Mouse (Mus musculus) T-helper 17 cell (primary cell): ENCODE data around the gene Zfp213.
"Not testable (repeated sequence)": the region's sequence is repeated elsewhere in the genome, so short reads cannot be mapped to it uniquely, and the experiment has no call there.

Experiments
- in situ Hi-C, 2 experiments: fragments of 300-600 bp; cut with MboI, MseI; formaldehyde crosslinking; loops; 1 replicate in 1 of 2; 2 replicates in 1 of 2; pipeline ENCODE4 v1.15.1; 2025; ENCODE audit warnings: high pct_unique_total_duplicates in 2 of 2

The Zfp213 gene

DNA sequence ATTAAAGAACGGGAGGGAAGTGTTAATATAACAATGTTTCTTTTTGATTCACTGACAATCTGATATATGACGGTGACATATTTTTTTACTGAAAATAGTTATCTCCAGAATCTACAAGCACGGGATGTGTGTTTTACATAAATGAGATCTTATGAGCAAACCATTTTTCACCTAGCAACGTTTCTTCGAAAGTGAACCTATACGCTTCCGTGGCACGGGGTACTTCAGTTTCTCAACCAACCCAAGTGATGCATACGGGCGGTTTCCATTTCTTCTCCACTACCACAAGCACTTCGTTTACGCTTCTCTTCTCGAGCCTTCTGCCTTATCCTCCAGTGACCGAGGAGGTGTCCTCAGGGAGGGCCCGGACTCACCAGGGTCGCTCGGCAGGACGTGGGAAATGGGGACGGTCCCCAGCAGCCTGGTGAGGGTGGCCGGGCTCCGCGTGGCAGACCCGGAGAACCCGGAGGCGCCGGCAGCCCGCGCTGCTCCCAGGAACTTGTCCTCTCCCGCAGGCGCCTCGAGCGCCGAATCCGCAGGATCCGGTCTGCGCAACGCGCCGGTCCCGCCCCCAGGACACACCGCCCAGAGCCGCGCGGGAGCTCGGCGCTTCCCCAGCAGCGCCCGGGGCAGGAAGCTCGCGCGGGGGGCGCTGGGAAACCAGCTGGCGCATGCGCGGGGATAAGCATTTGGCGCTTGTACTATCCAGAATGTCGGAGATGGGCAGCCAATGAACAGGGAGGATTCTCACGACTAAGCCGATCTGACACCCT is at the start of gene Zfp213:
TSS of gene Zfp213 (minus strand) at position 644 of the 773 bp plus-strand sequence.
- in situ Hi-C loops, result loop anchor here in 1 of 2 experiments (5.0 kb wide), 1 partner anchor 696 kb away; the partner anchor contains the start of gene Zfp945

DNA sequence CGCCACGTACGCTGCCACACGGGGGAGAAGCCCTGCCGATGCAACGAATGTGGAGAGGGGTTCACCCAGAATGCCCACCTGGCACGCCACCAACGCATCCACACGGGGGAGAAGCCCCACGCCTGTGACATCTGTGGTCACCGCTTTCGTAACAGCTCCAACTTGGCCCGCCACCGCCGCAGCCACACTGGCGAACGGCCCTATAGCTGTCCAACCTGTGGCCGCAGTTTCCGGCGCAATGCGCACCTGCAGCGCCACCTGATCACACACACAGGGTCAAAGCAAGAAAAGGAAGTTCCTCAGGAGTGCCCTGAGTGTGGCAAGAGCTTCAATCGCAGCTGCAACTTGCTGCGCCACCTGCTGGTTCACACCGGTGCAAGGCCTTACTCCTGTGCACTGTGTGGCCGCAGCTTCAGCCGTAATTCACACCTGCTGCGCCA is 46.3 kb upstream of the Zfp213 start:
- in situ Hi-C loops, result no loop called here

DNA sequence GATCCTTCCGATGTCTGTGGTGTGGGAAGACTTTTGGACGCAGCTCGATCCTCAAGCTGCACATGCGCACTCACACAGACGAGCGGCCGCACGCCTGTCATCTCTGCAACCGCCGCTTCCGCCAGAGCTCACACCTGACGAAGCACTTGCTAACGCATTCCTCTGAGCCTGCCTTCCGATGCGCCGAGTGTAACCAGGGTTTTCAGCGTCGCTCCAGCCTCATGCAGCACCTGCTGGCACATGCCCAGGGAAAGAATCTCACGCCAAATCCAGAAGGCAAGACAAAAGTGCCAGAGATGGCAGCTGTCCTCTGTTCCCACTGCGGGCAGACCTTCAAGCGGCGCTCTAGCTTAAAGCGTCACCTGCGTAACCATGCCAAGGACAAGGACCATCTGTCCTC is 45.6 kb upstream of the Zfp213 start:
- in situ Hi-C loops, result no loop called here

DNA sequence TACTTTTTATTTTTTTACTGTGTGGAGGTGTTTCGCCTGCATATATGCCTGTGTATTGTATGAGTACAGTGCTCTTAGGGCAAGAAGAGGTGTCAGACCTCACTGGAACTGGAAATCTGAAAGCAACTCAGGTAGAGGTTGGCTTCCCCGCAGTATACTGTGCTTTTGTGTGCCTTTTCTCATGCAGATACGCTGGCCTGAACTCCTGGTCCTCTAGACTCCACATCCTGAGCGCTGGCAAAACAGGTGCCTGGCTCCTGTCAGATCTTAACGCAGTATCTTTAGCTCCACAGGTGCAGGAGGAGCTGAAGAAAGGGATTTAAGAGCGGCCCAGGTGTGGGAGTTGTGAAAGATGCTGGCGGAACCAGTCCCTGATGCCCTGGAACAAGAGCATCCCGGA is 41.2 kb upstream of the Zfp213 start:
- in situ Hi-C loops, result no loop called here

DNA sequence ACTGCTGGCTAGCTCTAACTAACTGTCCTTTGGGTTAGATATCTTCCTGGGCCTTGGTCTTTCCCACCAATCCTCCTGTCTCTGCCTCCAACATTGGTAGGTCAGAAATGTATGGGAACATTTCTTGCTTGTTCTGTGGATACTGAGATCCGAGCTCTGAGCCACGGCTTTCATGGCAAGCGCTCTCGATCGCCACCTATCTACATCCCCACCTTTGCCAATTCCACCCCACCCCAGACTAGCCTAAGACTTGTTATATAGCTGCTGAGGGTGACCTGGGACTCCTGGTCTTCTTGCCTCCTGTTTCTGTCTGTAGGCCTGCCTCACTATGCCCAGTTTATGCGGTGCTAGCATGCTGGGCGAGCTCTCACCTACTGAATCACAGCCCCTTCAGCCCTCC is 40.4 kb upstream of the Zfp213 start:
- in situ Hi-C loops, result loop anchor here in 1 of 2 experiments (5.0 kb wide), 1 partner anchor 37 kb away; no protein-coding TSS in a partner anchor

DNA sequence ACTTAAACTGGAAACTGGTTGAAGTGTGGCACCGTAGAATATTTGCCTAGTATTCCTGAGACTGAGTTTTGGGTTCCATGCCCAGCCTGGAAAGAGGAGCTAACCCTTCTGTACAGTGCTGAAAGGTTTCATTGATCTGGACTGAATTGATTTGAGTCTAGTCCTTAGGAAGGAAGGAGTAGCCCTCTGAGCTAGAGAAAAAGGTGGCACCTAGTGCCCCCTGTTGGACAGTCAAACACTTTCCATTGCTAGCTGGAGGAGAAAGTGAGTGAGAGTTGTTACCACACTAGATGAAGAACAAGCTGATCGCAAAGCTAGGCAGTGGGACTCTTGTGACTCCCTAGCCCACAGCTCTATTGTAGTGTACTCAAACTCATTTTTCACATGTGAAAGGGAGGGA is 39.5 kb upstream of the Zfp213 start:
- in situ Hi-C loops, result loop anchor here in 1 of 2 experiments (5.0 kb wide), 1 partner anchor 36 kb away; no protein-coding TSS in a partner anchor

DNA sequence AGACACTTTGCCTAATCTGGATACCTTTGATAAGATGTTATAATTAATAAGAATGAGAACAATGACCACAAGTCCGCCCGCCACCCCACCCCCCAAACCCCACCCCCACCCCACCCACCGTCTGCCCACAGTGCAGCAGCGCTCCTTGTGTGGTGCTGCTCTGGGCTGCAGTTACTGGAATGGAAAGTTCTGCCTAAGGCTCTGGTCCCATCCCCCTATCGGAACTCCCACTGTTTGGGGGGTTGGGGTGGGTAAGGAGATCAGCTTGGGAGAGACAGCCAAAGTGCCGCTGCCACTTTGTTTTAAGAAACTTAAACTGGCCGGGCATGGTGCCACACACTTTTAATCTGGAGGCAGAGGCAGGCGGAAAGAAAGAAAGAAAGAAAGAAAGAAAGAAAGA is 39.0 kb upstream of the Zfp213 start:
- in situ Hi-C loops, result loop anchor here in 1 of 2 experiments (5.0 kb wide), 1 partner anchor 36 kb away; no protein-coding TSS in a partner anchor

DNA sequence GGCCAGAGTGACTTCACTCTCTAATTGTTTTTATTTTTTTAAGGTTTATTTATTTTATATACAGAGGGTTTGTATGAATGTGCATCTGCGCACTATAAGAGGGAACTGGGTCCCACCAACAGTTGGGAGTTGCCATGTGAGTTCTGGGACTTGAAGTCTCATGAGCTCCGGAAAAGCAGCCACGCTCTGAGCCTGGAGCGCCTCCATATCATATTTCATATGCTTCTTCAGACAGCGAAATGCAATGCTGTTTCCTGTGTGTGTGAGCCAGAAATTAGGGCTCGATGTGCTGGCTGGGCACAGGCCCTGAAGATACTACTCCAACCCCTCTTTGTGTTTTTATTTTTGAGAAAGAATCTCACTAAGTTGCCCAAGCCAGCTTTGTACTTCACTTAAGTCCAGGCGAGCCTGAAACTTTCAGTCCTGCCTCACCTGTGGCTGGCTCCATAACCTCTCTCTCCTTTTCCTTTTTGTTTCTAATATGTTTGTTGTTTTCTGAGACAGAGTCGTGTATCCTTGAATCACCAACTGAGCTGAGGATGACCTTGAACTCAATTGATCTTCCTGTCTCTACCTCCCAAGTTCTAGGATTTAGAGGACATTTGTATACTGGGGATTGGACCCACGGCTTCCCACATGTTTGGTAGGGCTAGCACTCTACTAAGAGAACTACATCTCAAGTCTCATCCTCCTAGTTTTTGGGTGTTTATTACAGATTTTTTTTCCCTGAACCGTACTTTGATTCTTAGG is 38.0 kb upstream of the Zfp213 start:
- in situ Hi-C loops, result loop anchor here in 1 of 2 experiments (5.0 kb wide), 1 partner anchor 35 kb away; no protein-coding TSS in a partner anchor

DNA sequence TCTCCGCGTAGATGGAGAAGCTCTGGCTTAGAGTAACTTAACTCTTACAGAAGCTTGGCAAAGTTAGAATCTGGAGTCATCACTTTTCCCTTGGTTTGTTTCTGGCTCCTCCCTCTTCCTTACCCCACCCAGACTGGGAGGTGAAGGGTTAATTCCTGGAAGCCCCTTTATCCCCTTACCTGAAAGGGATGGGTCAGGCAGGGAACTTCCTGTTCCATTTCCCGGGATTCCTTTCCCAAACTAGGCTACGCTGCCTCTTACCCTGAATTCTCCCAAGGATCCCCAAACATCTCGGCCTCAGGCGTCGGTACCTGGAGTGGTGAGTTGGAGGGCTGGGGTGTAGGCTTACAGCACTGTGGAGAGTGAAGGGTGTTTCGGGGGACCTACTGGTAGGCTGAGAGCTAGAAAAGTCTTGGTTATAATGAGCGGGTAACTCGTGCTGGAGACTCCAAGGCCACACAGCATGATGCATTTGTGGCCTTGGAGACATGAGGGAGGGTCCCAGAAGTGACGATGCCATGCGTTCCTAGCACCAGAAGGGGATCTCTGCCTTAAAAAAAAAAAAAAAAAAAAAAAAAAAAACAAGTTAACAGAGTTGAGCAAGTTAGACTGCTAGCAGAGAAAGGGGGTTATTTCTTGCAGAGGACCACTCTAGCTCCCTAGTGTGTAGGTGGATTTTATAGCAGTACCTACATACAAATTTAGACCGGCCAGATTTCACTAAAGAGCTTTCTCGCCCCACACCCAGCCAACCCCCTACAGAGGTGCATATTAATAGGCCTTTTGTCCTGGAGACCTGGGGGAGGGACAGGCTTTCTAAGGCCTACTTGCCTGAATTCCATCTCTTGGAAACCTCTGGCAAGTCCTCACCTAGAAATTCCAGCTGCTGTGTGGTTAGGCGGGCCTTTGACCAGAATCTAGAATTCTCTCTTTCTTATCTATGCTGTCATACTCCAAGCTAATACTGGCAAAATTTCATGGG is 36.9 kb upstream of the Zfp213 start, which contains the start of gene Zscan10:
TSS of gene Zscan10 (plus strand) at position 216 of the 982 bp plus-strand sequence.
- in situ Hi-C loops, result loop anchor here in 1 of 2 experiments (5.0 kb wide), 1 partner anchor 34 kb away; no protein-coding TSS in a partner anchor

DNA sequence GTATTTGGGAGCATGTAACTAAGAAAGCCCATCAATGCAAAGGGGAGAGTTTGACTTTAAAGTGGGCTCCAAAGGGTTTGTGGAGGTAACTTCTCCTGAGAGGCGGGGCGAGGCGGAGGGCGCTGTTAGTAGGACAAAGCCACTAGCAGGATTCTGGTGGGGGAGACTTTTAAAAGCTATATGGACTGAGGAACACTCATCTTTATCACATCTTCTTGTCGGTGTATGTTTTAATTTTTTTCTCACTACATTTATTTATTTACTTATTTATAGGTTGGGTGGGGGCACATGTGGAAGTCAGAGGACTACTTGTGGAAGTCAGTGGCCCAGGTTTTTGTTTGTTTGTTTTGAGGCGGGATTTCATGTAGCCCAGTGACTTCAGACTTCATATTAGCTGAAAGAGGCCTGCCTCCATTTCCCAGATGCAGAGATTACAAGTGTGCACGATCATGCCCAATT is 35.6 kb upstream of the Zfp213 start:
- in situ Hi-C loops, result loop anchor here in 1 of 2 experiments (5.0 kb wide), 1 partner anchor 32 kb away; no protein-coding TSS in a partner anchor

DNA sequence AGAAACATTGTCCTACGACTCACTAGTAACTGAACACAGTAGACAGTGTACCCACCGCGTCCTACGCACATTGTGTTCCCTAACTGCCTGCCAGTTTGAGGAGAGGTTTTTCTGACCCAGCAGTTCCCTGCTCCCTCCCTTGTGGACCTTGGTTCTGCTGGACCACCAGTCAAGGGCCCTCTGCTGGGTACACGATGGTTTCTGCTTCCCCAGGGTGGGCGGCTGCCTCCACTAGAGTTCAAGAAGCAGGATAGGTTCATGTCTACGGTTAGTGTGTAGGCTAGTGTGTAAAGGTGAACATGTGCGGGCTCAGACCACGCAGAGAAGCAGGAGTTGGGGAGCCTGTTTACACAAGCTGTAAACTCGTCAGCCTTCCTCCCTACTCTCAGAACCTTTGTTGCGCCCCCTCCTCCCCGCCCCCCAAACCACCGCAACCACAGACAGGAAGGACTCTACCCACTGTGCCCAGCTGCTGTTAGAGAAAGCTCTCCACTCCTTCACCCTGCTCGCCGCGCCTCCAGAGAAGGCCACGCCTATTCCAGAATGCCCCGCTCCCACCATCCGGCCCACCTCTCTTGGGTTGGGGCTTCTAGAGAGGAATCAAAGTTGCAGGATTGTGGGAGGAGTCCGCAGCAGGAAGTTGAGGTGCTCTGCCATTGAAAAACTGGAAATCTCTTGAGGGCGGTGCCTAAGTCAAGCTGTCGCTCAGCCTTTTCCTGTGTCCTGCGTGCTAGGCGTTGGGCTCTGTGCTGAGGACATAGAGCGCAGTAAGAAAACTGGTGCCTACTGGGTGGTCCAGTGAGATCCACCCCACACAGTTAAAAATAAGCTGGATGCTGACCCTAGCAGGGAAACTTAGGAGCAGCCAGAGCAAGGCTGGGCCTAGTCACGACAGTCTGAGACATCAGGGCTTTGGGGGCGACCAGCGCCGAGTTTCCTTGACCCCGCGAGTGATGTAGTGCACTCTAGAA is 34.8 kb upstream of the Zfp213 start, which contains the start of gene Zfp13:
TSS of gene Zfp13 (minus strand) at position 906 of the 971 bp plus-strand sequence.
- in situ Hi-C loops, result no loop called here

DNA sequence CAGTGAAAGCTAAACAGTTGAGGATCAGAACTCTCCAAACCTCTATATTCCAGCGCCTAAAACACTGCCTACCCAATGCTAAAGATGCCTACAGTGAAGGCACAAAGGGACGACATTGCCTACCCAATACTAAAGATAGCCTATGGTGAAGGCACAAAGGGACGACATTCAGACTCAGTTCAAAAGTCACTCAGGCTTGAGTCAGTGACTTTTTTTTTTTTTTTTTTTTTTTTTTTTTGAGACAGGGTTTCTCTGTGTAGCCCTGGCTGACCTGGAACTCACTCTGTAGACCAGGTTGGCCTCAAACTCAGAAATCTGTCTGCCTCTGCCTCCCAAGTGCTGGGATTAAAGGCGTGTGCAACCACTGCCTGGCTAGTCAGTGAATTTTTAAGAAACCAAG is 31.1 kb upstream of the Zfp213 start:
- in situ Hi-C loops, result not testable (repeated sequence)

DNA sequence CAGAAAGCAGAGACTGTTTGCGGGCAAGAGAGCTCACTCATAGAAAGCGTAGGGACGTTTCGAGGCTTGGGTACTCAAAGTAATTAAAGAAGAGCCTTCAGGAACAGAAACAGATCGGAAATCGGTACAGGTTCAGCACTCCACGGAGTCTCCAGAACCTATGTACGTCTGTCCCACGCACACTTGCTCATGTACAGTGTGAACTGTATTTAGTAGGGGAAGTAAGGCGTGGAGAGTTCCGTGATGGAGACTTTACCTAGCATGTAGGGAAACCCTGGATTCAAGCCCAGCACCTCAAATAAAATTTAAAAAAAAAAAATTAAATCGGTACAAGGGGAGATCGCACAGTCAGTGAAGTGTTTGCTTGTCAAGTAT is 28.9 kb upstream of the Zfp213 start:
- in situ Hi-C loops, result no loop called here

DNA sequence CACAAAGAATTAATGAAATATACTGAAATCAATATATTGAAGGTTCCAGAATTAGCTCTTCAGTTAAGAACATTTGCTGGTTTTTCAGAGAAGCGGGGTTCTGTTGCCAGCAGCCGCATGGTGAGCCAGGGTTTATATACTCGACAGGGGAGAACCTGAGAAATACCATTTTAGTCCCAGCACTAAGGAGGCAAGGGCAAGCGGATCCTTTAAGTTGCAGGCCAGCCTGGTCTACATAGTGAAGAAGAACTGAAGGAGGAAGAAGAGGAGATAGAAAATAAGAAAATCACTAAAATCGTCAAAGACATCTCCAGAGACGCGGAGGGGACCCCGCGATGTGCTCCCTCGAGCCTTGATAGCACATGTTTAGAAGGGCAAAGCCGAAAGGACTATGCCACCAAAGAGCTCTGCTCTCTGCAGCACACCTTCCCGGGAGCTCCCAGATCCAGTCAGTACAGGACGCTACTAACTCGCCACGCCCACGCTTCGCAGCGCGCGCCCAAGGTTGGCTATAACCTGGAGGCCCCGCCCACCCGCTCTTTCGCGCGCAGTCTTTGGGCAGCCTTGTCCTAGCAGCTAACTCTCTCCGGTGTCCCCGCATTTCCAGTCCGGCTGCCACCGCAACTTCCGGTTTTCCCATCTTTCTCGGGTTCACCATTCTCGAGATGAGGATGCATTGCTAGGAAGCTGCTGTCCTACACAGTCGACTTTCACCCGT is 28.3 kb upstream of the Zfp213 start:
- in situ Hi-C loops, result no loop called here

DNA sequence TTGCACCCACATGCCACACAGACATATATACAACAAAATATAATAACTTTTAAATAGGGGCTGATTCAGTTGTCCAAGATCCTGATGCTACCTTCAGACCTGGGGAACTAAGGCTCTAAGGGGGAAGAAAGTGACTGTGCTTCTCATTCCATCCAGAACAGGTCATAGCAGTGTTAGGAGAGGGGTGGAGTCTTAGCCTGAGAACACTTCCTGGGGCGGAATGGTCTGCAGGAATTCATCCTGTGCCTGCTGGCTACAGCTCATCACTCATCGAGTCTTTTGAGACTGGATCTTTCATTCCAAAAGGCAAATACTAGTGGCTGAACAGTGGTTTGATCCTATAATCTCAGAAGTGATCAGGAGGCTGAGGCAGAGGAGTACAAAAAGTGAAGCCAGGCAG is 23.2 kb upstream of the Zfp213 start:
- in situ Hi-C loops, result no loop called here

DNA sequence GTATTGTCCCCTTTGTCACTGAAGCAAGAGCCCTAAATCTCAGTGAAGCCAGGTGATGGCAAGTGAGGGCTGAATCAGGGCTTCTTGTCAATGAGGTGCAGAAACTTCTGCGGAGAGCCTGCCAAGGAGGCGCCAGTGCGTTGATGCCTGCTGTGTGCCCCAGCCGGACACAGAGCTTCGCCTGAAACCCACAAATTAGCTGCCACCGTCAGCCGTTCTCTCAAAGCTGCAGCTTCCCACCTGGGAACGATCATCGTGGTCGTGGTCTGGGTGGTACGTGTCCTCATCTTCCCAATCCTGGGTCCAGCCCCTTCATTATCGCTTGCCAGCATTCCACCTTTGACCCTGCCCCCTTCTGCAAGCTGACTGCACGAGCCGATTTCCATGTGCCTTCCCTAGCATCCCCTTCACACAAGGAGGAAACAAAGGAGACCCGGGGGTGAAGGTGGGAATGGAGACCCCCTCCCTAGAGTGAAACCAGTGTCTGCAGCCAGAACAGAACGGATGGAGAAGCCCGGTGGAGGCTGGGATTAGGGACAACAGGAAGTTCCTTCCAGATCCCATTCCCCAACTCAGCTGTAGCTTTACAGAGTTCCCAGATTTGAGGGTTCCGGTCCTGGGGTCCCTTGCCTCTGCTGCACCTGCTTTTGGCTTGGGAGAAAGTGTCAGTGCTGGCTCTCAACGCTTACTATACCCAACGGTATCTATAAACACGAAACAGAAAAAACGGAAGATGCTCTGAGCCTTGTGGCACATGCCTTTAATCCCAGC is 21.9 kb upstream of the Zfp213 start:
- in situ Hi-C loops, result no loop called here

DNA sequence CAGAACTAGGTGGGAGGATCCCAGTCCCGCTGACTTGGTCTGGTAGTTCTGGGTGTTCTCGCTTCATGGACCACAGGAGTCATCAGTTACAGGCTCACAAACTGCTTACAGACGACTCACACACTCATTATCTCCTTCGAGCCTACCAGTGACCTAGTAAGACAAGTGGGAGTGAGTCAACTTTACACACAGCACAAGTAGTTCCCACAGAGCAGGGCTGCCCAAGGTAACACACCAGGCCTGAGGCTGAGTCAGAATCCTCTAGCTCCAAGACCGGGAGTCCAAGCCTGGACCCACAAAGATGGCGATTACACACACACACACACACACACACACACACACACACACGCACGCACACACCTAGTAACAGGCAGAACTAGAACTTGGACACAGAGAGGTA is 20.7 kb upstream of the Zfp213 start:
- in situ Hi-C loops, result no loop called here

DNA sequence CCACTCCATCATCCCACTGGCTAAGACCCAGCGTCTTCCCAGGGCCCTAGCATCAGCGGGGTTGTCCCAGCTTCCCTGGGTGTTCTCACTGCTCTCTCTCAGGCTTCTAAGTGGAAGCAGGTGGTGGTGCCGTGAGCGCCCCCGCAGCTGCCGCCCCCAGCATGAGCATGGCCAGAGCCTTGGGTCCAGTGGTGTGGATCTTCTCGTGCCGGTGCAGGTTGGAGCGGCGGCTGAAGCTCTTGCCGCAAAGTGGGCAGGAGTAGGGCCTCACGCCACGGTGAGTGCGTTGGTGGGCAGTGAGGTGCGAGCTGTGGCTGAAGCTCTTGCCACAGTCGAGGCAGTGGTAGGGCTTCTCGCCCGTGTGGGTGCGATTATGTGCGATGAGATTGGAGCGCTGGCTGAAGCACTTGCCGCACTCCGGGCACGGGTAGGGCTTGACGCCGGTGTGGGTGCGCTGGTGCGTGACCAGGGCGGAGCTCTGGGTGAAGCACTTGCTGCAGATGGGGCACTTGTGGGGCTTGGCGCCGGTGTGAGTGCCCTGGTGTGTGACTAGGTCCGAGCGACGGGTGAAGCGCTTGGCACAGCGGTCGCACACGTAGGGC is 12.0 kb upstream of the Zfp213 start:
- in situ Hi-C loops, result no loop called here
